Mouse (Mus musculus) CH12.LX (cell line): ENCODE results near the gene Fam78b.

Experiments
- BHLHE40 ChIP-seq: IDR thresholded peaks from 2 replicates; pipeline ENCODE4 v1.6.1; 2011; ENCODE audit warnings: mild to moderate bottlenecking, low read depth, low read length, improper control_type of control experiment
- CHD2 ChIP-seq: IDR thresholded peaks from 2 replicates; pipeline ENCODE4 v1.6.1; 2011; ENCODE audit warnings: low read length, improper control_type of control experiment
- CTCF ChIP-seq, 2 experiments: IDR thresholded peaks in 1 of 2; conservative IDR thresholded peaks in 1 of 2; 2 replicates each; pipeline ENCODE4 v1.5.1; 2011 to 2012; ENCODE audit warnings: low read depth in 2 of 2, low read length in 2 of 2, improper control_type of control experiment in 1 of 2, inconsistent platforms in 1 of 2, mild to moderate bottlenecking in 1 of 2, moderate library complexity in 1 of 2
- E2F4 ChIP-seq: IDR thresholded peaks from 2 replicates; pipeline ENCODE4 v1.6.1; 2011; ENCODE audit warnings: low read depth, low read length, improper control_type of control experiment; ENCODE audit not compliant: insufficient replicate concordance
- EP300 ChIP-seq: IDR thresholded peaks from 2 replicates; pipeline ENCODE4 v1.6.1; 2011; ENCODE audit warnings: low read length, improper control_type of control experiment
- ETS1 ChIP-seq: conservative IDR thresholded peaks from 2 replicates; pipeline ENCODE4 v1.6.1; 2012; ENCODE audit warnings: low read depth, mild to moderate bottlenecking, inconsistent platforms, low read length, improper control_type of control experiment, moderate library complexity
- KAT2A ChIP-seq: IDR thresholded peaks from 2 replicates; pipeline ENCODE4 v1.6.1; 2012; ENCODE audit warnings: low read length, improper control_type of control experiment, inconsistent platforms; ENCODE audit not compliant: insufficient replicate concordance
- MAFK ChIP-seq: IDR thresholded peaks from 2 replicates; pipeline ENCODE4 v1.6.1; 2011; ENCODE audit warnings: low read length, improper control_type of control experiment; ENCODE audit not compliant: insufficient replicate concordance
- MAZ ChIP-seq: IDR thresholded peaks from 2 replicates; pipeline ENCODE4 v1.6.1; 2012; ENCODE audit warnings: low read depth, mild to moderate bottlenecking, inconsistent platforms, low read length, improper control_type of control experiment, moderate library complexity
- POLR2A ChIP-seq: IDR thresholded peaks from 2 replicates; pipeline ENCODE4 v1.6.1; 2011; ENCODE audit warnings: low read depth, mild to moderate bottlenecking, improper control_type of control experiment, low read length
- POLR2AphosphoS2 ChIP-seq: IDR thresholded peaks from 2 replicates; pipeline ENCODE4 v1.6.1; 2011; ENCODE audit warnings: low read depth, low read length, improper control_type of control experiment
- SMC3 ChIP-seq: IDR thresholded peaks from 2 replicates; pipeline ENCODE4 v1.6.1; 2011; ENCODE audit warnings: low read depth, low read length, improper control_type of control experiment
- TCF12 ChIP-seq: IDR thresholded peaks from 2 replicates; pipeline ENCODE4 v1.6.1; 2014; ENCODE audit warnings: low read depth, mild to moderate bottlenecking, inconsistent platforms, low read length, improper control_type of control experiment
- USF2 ChIP-seq: conservative IDR thresholded peaks from 2 replicates; pipeline ENCODE4 v1.6.1; 2011; ENCODE audit warnings: low read depth, low read length, improper control_type of control experiment

DNA sequence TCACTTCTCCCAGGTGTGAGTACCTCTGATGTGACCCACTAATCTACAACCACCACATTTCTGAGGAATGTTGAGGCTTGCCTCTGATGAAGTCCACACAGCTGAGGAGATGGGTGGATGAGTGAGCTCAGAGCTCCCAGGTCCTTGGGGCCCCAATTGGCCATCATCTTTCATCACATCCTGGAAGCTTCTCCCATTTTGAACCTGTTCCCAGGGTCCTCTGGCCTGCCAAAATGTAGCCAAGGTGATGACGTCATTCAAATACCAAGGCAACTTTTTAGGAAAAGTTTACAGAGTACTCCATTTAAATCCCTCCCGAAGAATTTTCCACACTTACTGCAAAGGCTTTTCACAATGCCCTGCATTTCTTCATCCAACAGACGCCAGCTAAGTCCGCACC is 104.7 kb downstream of the Fam78b start:
- TF ChIP-seq MAFK (no peak), POLR2AphosphoS2 (no peak), KAT2A (no peak), ETS1 (no peak), MAZ (no peak), E2F4 (no peak), TCF12 (no peak), BHLHE40 (no peak), CTCF (conservative IDR thresholded peaks at IDR 0.05 in 1 of 2, IDR thresholded peaks at IDR 0.05 in 1 of 2; ENCODE audit: low read depth in 2 of 2, low read length in 2 of 2) (no peak), USF2 (no peak), EP300 (no peak), POLR2A (no peak), CHD2 (no peak), SMC3 (no peak)
